17 mouse cellular contexts compared by ENCODE assay signal in the genomic region with DNA sequence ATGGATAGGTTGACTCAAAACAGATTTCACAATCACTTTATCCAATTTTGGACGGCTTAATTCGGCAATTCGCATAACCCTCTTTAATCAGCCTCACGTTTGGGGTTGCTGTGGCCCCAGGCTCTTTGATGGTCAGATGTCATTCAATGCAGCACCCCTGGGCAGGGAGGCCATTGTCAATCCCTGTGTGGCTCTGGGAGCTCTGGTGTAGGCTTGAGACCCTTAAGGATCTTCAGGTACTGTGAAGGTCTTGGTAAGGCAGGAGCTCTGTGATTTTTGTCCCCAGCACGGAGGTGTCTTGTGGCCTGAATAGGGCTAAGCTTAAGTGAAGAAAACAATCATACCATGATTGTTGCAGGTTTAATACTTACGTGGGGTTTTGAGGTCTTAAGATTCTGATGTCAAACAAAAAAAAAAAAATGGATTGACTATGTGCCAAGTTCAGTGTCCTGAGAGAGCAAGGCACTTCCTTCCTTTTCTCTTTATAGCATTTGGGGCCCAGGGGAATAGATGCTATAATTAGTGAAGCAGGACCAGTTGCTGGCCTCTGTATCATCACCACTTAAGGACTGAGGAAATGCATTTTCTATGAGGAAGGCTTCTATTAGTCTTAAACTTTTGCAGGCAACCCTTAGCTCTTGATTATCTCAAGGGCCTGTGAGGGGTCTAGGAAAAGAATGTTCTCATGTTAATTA.
A peak's percentile ranks its signal among the peaks of the same experiment; 100 is the strongest.
DNase-seq lines count a peak whose midpoint lies in the region; ATAC-seq and TF ChIP-seq lines count a peak whose summit lies in the region.
"Had no signal": no experiment of that assay in that cellular context is flagged by ENCODE, and none has a peak within 500 bp of the region (broad histone marks: within the 10 kb centered on the region; RNA-seq: fewer than 3 reads in every experiment).

No protein-coding gene starts in this region.

- H3K9ac ChIP-seq in embryonic facial prominence, embryonic 11.5 days (replicated peaks; ENCODE audit: low read length), result no peak overlapping the region
- H3K9ac ChIP-seq: embryonic facial prominence, embryonic 15.5 days had no signal

- 37% methylated on average over 6 of the region's 6 CpGs for WGBS in embryonic facial prominence, embryonic 11.5 days
- WGBS in forebrain, embryonic 10.5 days, result 68% methylated on average over 6 of the region's 6 CpGs

- no peaks in the 10 kb centered on the region for H3K79me3 ChIP-seq in C2C12 (ENCODE audit: low read depth)

- no peaks in the 10 kb centered on the region for H3K36me3 ChIP-seq in C2C12 (ENCODE audit: control insufficient read depth, insufficient read depth)
- H3K36me3 ChIP-seq in embryonic facial prominence, embryonic 11.5 days (replicated peaks; ENCODE audit: control insufficient read depth, insufficient read depth, low read depth, low read length), result no peaks in the 10 kb centered on the region
- no peaks in the 10 kb centered on the region for H3K36me3 ChIP-seq in forebrain, embryonic 10.5 days (replicated peaks)
- H3K36me3 ChIP-seq: embryonic facial prominence, embryonic 15.5 days; hindbrain, embryonic 10.5 days; limb, embryonic 10.5 days had no signal

- TF ChIP-seq CTCF in gastrocnemius, adult 2 months (IDR thresholded peaks at IDR 0.05), result no peak
- TF ChIP-seq CTCF in C2C12 (IDR thresholded peaks at IDR 0.05; ENCODE audit: control insufficient read depth, insufficient read depth, insufficient read length), result no peak

- no peak for ATAC-seq in embryonic facial prominence, embryonic 11.5 days (replicated peaks; ENCODE audit: insufficient number of reproducible peaks, low FRiP score, low TSS enrichment, low read depth)
- ATAC-seq in cerebellum, adult (ENCODE audit: insufficient number of reproducible peaks, low FRiP score, low TSS enrichment), result no peak

- DNase-seq in gastrocnemius, adult 2 months, result no peak
- no peak for DNase-seq in gastrocnemius, postnatal 25 days
- DNase-seq in kidney, adult 8-10 months, result peak; percentile 4 to 37
- DNase-seq in kidney, adult 11 months, result no peak
- peak; percentile 9 for DNase-seq in embryonic facial prominence, embryonic 11.5 days (ENCODE audit: low spot score)
- DNase-seq in forebrain, embryonic 10.5 days (ENCODE audit: extremely low spot score, low spot score), result no peak
- DNase-seq: cerebellum, adult 11-12 months; cerebellum, postnatal 14 days; lung, adult 2 months; lung, postnatal 4 days; thymus, postnatal 25 days had no signal

- H3ac ChIP-seq in C2C12 (ENCODE audit: control insufficient read depth, insufficient read length, low read depth), result no peak overlapping the region

- H3K27ac ChIP-seq in gastrocnemius, adult 2 months, result peak overlapping the region; percentile 75
- H3K27ac ChIP-seq in embryonic facial prominence, embryonic 11.5 days (replicated peaks; ENCODE audit: low read depth, low read length), result no peak overlapping the region
- H3K27ac ChIP-seq in forebrain, embryonic 10.5 days, result no peak overlapping the region
- H3K27ac ChIP-seq: embryonic facial prominence, embryonic 15.5 days; hindbrain, embryonic 10.5 days; limb, embryonic 10.5 days had no signal

- no peak overlapping the region for H3K4me3 ChIP-seq in gastrocnemius, adult 2 months
- H3K4me3 ChIP-seq in C2C12 (ENCODE audit: insufficient read depth, poor library complexity, severe bottlenecking), result no peak overlapping the region
- no peak overlapping the region for H3K4me3 ChIP-seq in embryonic facial prominence, embryonic 11.5 days (ENCODE audit: low read depth, low read length)
- H3K4me3 ChIP-seq in forebrain, embryonic 10.5 days, result no peak overlapping the region
- H3K4me3 ChIP-seq: embryonic facial prominence, embryonic 15.5 days; hindbrain, embryonic 10.5 days; limb, embryonic 10.5 days had no signal

- no peaks in the 10 kb centered on the region for H3K9me3 ChIP-seq in embryonic facial prominence, embryonic 11.5 days (replicated peaks; ENCODE audit: control insufficient read depth, low read length)
- no peaks in the 10 kb centered on the region for H3K9me3 ChIP-seq in forebrain, embryonic 10.5 days
- H3K9me3 ChIP-seq: embryonic facial prominence, embryonic 15.5 days; hindbrain, embryonic 10.5 days; limb, embryonic 10.5 days had no signal

- no peaks in the 10 kb centered on the region for H3K4me1 ChIP-seq in embryonic facial prominence, embryonic 11.5 days (ENCODE audit: control insufficient read depth, insufficient read depth, low read length)
- H3K4me1 ChIP-seq in forebrain, embryonic 10.5 days, result peaks cover 4% of the 10 kb centered on the region; the same call in 1 of the 2 replicates
- H3K4me1 ChIP-seq: hindbrain, embryonic 10.5 days had no signal

- H3K79me2 ChIP-seq in C2C12 (ENCODE audit: control insufficient read depth, insufficient read depth), result no peaks in the 10 kb centered on the region

- H3K4me2 ChIP-seq in embryonic facial prominence, embryonic 11.5 days (ENCODE audit: low read depth, low read length), result no peak overlapping the region
- H3K4me2 ChIP-seq: embryonic facial prominence, embryonic 15.5 days; liver, embryonic 11.5 days had no signal

- no peaks in the 10 kb centered on the region for H3K27me3 ChIP-seq in C2C12 (ENCODE audit: control insufficient read depth, insufficient read depth, insufficient read length)
- H3K27me3 ChIP-seq in embryonic facial prominence, embryonic 11.5 days (ENCODE audit: control insufficient read depth, insufficient read depth, low read length), result no peaks in the 10 kb centered on the region
- no peaks in the 10 kb centered on the region for H3K27me3 ChIP-seq in forebrain, embryonic 10.5 days (ENCODE audit: poor library complexity, severe bottlenecking)

- intact Hi-C loops in gastrocnemius, adult 2 months (cut with DNase I), result no loop called here

TF ChIP-seq in C2C12, 6 proteins besides CTCF, POLR2A, EP300 and RAD21:
- TF ChIP-seq CEBPB (IDR thresholded peaks at IDR 0.05; ENCODE audit: low read depth) (peak; percentile 16), FOSL1 (IDR thresholded peaks at IDR 0.05; ENCODE audit: insufficient read depth, low read length, poor library complexity, severe bottlenecking) (no peak)

Comparison
In these comparisons a context has a peak if more than half of its experiments do, and no peak if none do; other contexts are left out.
1. DNase-seq: peak in kidney, adult 8-10 months (2 of 2) and embryonic facial prominence, embryonic 11.5 days (single experiment); none in gastrocnemius, adult 2 months (single experiment), gastrocnemius, postnatal 25 days (single experiment), kidney, adult 11 months (single experiment) and forebrain, embryonic 10.5 days (single experiment).